Mouse (Mus musculus) lung, adult 2 months (tissue): ENCODE measurements at regions not wholly inside any gene's neighbourhood (a gene's known extent, or its start where the extent isn't known, plus 50 kb on each side); places are given as distances from the start of the nearest gene placed in this dataset.

Experiments
- CTCF ChIP-seq: fragments of 200-500 bp; IDR thresholded peaks from 2 replicates; pipeline ENCODE4 v1.5.1; 2011; ENCODE audit warnings: mild to moderate bottlenecking, low read length, control low read depth; ENCODE audit not compliant: insufficient read depth
- POLR2A ChIP-seq: fragments of 200-500 bp; IDR thresholded peaks from 2 replicates; pipeline ENCODE4 v1.6.1; 2011; ENCODE audit warnings: low read depth, mild to moderate bottlenecking, control low read depth, low read length, borderline replicate concordance; ENCODE audit errors: extremely low read depth

DNA sequence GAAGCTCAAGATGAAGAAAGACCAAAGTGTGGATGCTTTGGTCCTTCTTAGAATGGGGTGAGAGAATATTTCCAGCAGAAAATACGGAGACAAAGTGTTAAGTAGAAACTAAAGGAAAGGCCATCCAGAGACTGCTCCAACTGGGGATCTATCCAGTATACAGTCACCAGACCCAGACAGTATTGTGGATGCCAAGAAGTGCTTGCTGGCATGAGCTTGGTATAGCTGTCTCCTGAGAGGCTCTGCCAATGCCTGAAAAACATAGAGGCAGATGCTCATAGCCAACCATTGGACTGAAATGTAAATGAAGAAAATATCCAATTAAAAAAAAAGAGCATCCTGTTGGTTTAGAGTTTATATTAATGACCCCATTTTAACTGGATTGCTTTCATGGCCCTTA, 253.8 kb downstream of the Gm8797 start:
- TF ChIP-seq POLR2A = no peak
- TF ChIP-seq CTCF = no peak
